Mouse (Mus musculus): ENCODE results near the gene Rims1. TPM values are rescaled to one million over a fixed set of nuclear protein-coding genes. Genes with fewer than 3 reads are reported as not detected.

Gene Rims1
- polyA plus RNA-seq, 1 experiment from 2014 or later: 7.6 TPM

DNA sequence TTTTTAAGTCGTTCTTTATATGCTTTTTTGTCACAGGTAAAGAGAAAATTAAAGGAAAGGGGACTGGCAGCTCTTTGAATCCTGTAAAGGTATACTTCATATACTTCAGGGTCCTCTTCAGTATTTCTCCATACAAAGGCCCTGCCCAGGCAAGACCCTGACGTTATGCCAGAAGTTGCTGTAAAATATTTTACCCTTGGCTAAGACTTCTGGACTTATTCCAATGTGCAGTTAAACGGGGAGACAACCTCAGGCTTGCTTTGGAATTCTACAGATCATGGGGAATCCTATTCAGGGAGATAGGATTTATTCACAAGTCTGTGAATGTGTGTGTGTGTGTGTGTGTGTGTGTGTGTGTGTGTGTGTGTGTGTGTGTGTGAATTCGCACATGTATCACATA, 270.7 kb downstream of the Rims1 start:
- Histone ChIP-seq H3K9me3 (no peaks in the 10 kb centered on the region), H3K36me3 (no peaks in the 10 kb centered on the region), H3K27me3 (replicated peaks) (peaks cover 11% of the 10 kb centered on the region), H3K9ac (no peak overlapping the region), H3K4me1 (replicated peaks) (peaks cover 3% of the 10 kb centered on the region; the same call in 1 of the 2 replicates), H3K27ac (no peak overlapping the region), H3K4me2 (replicated peaks) (no peak overlapping the region), H3K4me3 (replicated peaks) (no peak overlapping the region)
- 50% methylated on average over 4 of the region's 4 CpGs for WGBS
- ATAC-seq: no peak

DNA sequence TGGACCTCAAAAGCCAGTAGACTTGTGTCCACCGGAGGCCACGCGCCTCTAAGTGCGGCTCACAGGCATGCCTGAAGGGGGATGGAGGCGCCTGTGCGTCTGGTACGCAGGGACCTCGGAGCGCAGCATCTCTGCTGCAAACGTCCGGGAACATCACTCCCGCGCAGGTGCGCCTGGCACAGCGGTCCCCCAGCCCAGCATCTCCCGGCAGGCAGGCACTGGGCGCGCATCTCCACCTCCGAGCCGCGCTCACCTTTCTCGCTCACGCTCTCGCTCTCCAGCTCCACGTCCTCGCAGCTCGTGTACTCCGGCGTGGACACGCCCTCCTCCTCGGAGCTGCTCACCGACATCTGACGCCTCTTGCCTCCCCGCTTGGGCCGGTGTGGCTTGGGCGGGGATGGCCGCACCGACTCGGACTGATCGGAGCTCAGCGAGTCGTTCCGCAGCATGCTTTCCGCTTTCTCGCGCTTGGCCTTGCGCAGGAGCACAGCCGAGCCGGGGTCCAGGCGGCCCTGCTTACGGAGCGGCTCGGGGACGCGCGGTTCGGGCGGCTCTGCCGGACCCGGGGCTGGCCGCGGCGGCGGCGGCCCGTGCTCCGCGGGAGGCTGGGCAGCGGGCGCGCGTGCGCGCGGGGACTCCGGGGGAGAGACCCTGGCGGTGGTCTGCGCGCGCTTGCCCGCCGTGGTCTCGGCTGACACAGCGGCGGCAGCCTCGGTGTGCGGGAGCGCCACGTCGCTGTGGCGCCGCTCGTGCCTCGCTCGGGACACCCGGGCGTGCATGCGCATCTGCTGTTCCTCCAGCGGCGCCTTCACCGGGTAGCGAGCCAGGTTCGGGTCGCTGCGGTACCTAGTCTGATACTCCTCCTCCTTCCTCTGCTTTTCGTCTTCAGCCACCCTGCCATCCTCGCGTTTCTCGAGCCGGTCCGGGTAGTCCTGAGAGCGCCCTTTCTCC, 272.4 kb downstream of the Rims1 start:
- peak; percentile 80 for ATAC-seq
- Histone ChIP-seq H3K36me3 (no peaks in the 10 kb centered on the region), H3K27ac (no peak overlapping the region), H3K9me3 (no peaks in the 10 kb centered on the region), H3K9ac (peak overlapping the region; percentile 54), H3K27me3 (replicated peaks) (peaks cover 11% of the 10 kb centered on the region), H3K4me1 (replicated peaks) (peaks cover 3% of the 10 kb centered on the region; the same call in 1 of the 2 replicates), H3K4me3 (replicated peaks) (peak overlapping the region; percentile 67), H3K4me2 (replicated peaks) (peak overlapping the region; percentile 98)
- under 1% methylated on average over 112 of the region's 112 CpGs for WGBS

DNA sequence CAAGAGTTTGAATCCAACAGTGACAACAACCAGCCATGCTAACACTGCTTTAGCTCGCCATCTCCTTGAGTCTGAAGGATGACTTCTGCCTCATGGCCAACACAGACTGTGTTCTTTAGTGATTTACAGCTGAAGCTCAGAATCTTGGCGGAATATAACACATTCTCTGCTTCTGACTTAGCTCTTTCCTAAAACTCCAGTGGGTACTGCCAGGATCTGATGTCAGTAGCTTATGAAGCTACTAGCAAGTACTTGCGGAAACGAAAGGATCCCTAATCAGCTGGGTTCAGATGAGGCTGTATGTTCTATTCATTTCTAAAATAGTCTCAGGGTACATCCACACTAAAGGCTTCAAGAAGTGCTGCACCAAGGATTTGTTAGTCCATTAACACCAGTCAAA, 290.7 kb downstream of the Rims1 start:
- H3K4me1 ChIP-seq (replicated peaks): no peaks in the 10 kb centered on the region
- no peaks in the 10 kb centered on the region for H3K36me3 ChIP-seq
- no peak overlapping the region for H3K27ac ChIP-seq
- H3K9ac ChIP-seq: no peak overlapping the region
- H3K4me3 ChIP-seq (replicated peaks): no peak overlapping the region
- WGBS: 88% methylated on average over 4 of the region's 4 CpGs
- H3K4me2 ChIP-seq (replicated peaks): no peak overlapping the region
- no peaks in the 10 kb centered on the region for H3K9me3 ChIP-seq
- ATAC-seq: no peak
- no peaks in the 10 kb centered on the region for H3K27me3 ChIP-seq (replicated peaks)

DNA sequence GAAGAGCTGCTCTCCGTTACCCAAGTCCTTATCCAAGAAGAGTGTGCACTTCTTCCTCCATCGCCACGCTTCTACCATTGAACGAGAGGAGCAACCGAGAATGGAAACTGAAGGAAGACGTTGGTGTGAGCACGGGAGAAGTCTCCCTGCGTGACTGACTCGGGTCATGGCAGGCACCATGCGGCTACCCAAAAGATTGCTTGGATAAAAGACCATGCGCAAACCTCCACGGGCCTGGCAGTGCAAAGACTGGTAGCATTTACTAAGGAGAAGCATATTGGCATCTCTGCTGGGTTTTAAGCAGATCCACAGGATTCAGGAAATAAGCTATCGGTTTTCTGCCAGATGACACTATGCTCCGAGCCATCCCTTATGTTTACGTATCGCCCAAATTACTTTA, 293.4 kb downstream of the Rims1 start:
- Histone ChIP-seq H3K4me2 (replicated peaks) (no peak overlapping the region), H3K9me3 (no peaks in the 10 kb centered on the region), H3K4me1 (replicated peaks) (no peaks in the 10 kb centered on the region), H3K4me3 (replicated peaks) (no peak overlapping the region), H3K36me3 (no peaks in the 10 kb centered on the region), H3K9ac (no peak overlapping the region), H3K27ac (no peak overlapping the region), H3K27me3 (replicated peaks) (no peaks in the 10 kb centered on the region)
- 85% methylated on average over 16 of the region's 16 CpGs for WGBS
- ATAC-seq: no peak

DNA sequence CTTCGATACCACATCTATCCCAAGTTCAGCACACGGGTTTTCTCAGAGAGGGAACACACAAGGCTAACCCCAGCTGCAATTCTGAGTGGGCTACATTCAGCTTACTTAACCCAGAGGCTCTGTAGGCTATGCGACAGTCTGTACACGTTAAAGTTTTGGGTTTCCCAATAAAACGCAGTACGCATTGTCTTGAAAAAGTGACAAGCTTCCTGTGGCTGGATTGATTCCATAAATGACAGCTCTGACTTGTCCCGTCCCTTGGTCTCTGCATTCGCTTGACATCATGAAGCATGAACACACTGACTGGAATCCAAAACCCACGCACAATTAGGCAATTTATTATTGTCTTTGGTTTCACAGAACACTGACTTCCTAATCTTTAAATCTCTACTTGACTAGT, 294.2 kb downstream of the Rims1 start:
- Histone ChIP-seq H3K27me3 (replicated peaks) (no peaks in the 10 kb centered on the region), H3K9ac (no peak overlapping the region), H3K4me1 (replicated peaks) (no peaks in the 10 kb centered on the region), H3K4me3 (replicated peaks) (no peak overlapping the region), H3K36me3 (no peaks in the 10 kb centered on the region), H3K27ac (no peak overlapping the region), H3K9me3 (no peaks in the 10 kb centered on the region), H3K4me2 (replicated peaks) (no peak overlapping the region)
- WGBS: 85% methylated on average over 9 of the region's 9 CpGs
- ATAC-seq: no peak

DNA sequence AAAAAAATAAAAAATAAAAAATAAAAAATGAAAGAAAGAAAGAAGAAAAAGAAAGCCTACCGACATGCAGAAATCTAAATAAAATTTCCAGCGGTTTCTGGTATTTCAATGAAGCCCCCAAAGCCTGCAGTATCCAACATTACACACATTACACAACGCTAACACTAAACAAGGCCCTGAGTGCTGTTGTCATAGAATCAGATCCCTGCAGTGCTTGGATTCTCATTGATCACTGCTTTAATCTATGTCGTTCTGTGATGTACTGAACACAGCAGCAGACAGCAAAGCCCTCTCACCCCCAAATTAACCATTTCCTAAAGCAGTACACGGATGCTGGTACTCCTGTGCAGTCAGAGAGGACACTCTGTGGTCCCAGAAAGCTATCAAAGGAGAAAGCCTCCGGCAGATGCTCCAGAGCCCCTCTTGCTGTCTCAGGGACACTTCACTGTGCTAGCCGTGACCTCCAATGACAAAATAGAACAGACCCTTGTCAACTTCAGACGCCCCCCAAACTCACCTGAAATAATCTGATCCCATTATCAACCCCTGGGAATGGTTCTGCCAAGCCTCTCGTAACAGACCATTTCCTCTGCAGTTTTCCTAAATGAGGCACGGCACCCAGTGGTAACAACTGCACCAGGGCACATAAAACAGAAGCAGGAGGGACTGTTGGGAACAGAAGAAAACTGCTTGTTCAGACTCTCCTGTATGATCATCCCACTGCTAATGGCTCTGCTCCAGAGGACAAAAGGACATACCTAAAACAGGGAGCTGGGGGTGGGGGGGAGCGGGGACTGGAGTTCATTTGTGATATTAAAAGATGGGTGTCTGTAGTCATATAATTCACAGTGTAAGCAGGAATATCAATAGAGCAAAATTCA, 296.8 kb downstream of the Rims1 start:
- H3K9ac ChIP-seq: no peak overlapping the region
- no peak for ATAC-seq
- H3K4me3 ChIP-seq (replicated peaks): no peak overlapping the region
- no peaks in the 10 kb centered on the region for H3K27me3 ChIP-seq (replicated peaks)
- no peaks in the 10 kb centered on the region for H3K36me3 ChIP-seq
- H3K4me1 ChIP-seq (replicated peaks): no peaks in the 10 kb centered on the region
- no peak overlapping the region for H3K27ac ChIP-seq
- no peak overlapping the region for H3K4me2 ChIP-seq (replicated peaks)
- H3K9me3 ChIP-seq: no peaks in the 10 kb centered on the region
- WGBS: 77% methylated on average over 11 of the region's 11 CpGs

DNA sequence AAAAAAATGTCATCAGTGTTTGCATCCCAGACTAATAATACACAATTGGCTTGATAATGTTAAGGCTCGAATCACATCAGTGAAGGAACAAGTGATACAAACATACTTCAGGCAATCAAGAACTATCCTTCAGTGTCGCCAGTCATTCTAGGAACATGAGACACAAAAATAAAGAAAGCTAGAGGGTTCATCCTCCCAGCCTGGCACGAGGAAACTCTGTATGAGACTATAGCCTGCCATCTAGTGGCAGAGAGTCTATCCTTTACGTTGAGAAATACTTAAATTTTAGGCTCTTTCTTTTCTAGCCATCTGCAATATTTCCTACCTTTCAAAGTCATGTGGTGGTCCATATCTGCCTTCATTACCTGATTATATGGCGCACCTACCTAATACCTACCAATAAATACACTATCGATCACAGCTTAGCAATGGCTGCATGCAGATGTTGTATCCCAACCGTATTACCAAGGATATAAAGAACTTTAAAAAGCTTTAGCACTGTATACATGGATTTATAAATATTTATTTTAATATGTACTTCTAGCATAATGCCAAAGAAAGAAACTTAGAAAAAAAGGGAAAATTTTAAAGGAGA, 318.4 kb downstream of the Rims1 start:
- Histone ChIP-seq H3K9me3 (no peaks in the 10 kb centered on the region), H3K27ac (no peak overlapping the region), H3K4me2 (replicated peaks) (no peak overlapping the region), H3K4me1 (replicated peaks) (no peaks in the 10 kb centered on the region), H3K27me3 (replicated peaks) (no peaks in the 10 kb centered on the region), H3K36me3 (no peaks in the 10 kb centered on the region), H3K9ac (no peak overlapping the region), H3K4me3 (replicated peaks) (no peak overlapping the region)
- no peak for ATAC-seq
- 38% methylated on average over 7 of the region's 7 CpGs for WGBS

DNA sequence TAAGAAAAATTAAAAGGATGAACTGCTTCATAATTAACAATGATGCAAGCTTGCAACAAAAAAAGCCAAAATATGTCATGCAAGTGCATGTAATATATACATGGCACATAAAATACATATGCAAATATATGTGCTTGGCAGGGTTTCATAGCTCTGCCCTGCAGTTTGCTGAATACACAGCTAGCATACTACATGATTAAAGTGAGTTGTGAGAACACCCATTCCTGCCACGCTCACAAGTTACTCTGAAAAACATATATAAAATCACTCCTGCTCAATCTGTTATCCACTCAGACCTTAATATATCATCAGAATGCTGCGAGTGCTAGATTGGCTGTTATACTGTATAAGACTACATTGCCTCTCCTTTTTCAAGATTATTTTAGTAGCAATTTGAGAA, 329.6 kb downstream of the Rims1 start:
- H3K9ac ChIP-seq: no peak overlapping the region
- 85% methylated on average over 2 of the region's 2 CpGs for WGBS

DNA sequence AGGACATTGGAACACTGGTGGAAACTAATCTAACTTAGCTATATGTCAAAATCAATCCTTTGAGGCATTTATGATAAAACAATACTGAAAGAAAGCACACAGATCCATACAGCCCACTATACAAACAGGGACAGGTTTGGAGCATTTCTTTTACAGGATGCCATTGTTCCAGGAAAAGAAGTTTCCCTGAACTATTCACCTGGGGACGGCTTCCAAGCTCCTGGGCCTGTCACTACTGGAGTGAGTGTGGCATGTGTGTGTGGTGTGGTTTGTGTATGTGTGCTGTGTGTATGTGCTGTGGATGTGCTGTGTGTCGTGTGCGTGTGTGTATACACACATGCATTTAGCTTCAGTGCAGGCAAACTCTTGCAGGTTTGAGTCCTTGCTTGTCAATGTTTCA, 338.8 kb downstream of the Rims1 start:
- Histone ChIP-seq H3K27ac (no peak overlapping the region), H3K9ac (no peak overlapping the region), H3K4me1 (replicated peaks) (no peaks in the 10 kb centered on the region), H3K4me2 (replicated peaks) (no peak overlapping the region), H3K36me3 (no peaks in the 10 kb centered on the region), H3K4me3 (replicated peaks) (no peak overlapping the region), H3K9me3 (no peaks in the 10 kb centered on the region), H3K27me3 (replicated peaks) (no peaks in the 10 kb centered on the region)
- ATAC-seq: no peak
- WGBS: 76% methylated on average over 3 of the region's 3 CpGs

More for the DNA sequence above, 329.6 kb downstream of the Rims1 start:
- no peak for ATAC-seq
- H3K4me2 ChIP-seq (replicated peaks): no peak overlapping the region
- no peaks in the 10 kb centered on the region for H3K36me3 ChIP-seq
- H3K4me1 ChIP-seq (replicated peaks): no peaks in the 10 kb centered on the region
- H3K27me3 ChIP-seq (replicated peaks): no peaks in the 10 kb centered on the region
- no peaks in the 10 kb centered on the region for H3K9me3 ChIP-seq
- no peak overlapping the region for H3K4me3 ChIP-seq (replicated peaks)
- H3K27ac ChIP-seq: no peak overlapping the region

DNA sequence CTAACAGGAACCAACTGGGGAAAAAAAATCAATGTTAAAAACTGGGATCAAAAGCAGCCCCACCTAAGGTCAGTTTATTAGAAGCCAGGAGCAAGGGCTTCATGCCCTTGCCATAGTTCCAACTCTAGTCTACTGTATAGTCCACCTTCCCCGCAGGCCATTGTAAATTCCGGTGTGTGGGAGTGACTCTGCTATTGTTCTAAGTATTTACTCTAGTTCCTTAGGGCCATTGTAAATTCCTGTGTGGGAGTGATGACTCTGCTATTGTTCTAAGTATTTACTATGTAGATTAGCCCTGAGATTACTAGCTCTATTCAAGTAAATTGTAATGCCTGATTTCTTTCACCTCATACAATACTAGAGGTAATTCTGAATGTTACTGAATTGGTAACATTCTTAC, 339.2 kb downstream of the Rims1 start:
- H3K36me3 ChIP-seq: no peaks in the 10 kb centered on the region
- WGBS: 47% methylated on average over 2 of the region's 2 CpGs
- H3K4me3 ChIP-seq (replicated peaks): no peak overlapping the region
- no peak overlapping the region for H3K9ac ChIP-seq
- H3K27ac ChIP-seq: no peak overlapping the region
- no peak overlapping the region for H3K4me2 ChIP-seq (replicated peaks)
- no peak for ATAC-seq
- no peaks in the 10 kb centered on the region for H3K27me3 ChIP-seq (replicated peaks)
- no peaks in the 10 kb centered on the region for H3K9me3 ChIP-seq
- H3K4me1 ChIP-seq (replicated peaks): no peaks in the 10 kb centered on the region

DNA sequence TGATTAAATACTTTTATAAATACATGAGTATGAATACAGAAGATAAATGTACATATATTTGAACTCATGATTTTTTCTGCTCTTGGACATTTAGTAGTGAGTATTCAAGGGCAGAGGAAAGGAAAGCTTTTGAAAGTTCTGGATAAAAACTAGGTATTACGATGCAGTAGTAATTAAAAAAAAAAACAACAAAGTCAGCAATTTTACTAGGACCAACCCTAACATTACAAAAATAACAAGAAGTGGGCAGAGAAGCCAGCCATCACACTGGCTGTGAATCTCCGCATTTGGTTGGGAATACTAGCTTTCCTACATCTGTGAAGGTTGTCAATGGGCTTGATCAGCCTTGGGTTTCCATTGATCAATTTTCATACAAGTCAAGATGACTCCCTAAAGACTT, 381.8 kb downstream of the Rims1 start:
- H3K9me3 ChIP-seq: no peaks in the 10 kb centered on the region
- H3K4me1 ChIP-seq (replicated peaks): no peaks in the 10 kb centered on the region
- no peak overlapping the region for H3K4me2 ChIP-seq (replicated peaks)
- no peaks in the 10 kb centered on the region for H3K36me3 ChIP-seq
- 87% methylated on average over 2 of the region's 2 CpGs for WGBS
- no peak overlapping the region for H3K9ac ChIP-seq
- no peaks in the 10 kb centered on the region for H3K27me3 ChIP-seq (replicated peaks)
- H3K27ac ChIP-seq: no peak overlapping the region
- ATAC-seq: no peak
- H3K4me3 ChIP-seq (replicated peaks): no peak overlapping the region

DNA sequence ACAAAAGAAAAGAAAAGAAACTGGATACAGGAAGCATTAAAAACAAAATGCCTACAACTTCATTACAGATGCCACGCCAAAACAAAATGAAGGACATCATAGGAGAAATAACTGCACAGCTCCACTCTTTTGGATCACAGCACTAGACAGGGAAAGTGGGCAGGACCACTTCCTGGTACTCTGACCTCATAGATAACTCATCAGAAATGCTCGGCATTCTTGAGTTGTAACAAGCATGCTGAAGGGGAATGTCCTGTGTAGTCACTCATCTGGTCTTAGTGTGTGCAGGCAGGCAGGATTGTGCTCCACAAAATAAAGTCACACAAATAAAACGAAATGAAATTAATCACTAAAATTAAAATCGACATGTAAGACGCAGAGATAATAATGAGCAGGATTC, 383.7 kb downstream of the Rims1 start:
- no peaks in the 10 kb centered on the region for H3K9me3 ChIP-seq
- no peak overlapping the region for H3K9ac ChIP-seq
- no peak overlapping the region for H3K4me2 ChIP-seq (replicated peaks)
- H3K4me3 ChIP-seq (replicated peaks): no peak overlapping the region
- H3K36me3 ChIP-seq: no peaks in the 10 kb centered on the region
- H3K27me3 ChIP-seq (replicated peaks): no peaks in the 10 kb centered on the region
- H3K4me1 ChIP-seq (replicated peaks): no peaks in the 10 kb centered on the region
- no peak overlapping the region for H3K27ac ChIP-seq
- ATAC-seq: no peak
- WGBS: 69% methylated on average over 5 of the region's 5 CpGs
